Mouse (Mus musculus) Patski (cell line): ENCODE measurements around the gene Tspan5. TPM values are rescaled to one million over a fixed set of nuclear protein-coding genes. Genes with fewer than 3 reads are reported as not detected.

ENCODE experiments used
- ATAC-seq: fragments of 100-300 bp; one replicate; pipeline ENCODE4 v1.8.0; 2021
- CTCF ChIA-PET: fragments of 350-600 bp; sonication (Branson Sonifier 250); formaldehyde crosslinking; loops from one replicate; lab custom pipeline; 2022; ENCODE audit warnings: inconsistent platforms; lab: Charles Lee
- POLR2A ChIA-PET: fragments of 350-600 bp; sonication (Branson Sonifier 250); formaldehyde crosslinking; loops from one replicate; lab custom pipeline; 2022; ENCODE audit warnings: antibody characterized with exemption, inconsistent platforms; lab: Charles Lee
- DNase-seq: peaks from one replicate; pipeline ENCODE4 v3.0.0-alpha.2; 2011; ENCODE audit warnings: low read depth, low spot score
- H3K27me3 ChIP-seq: fragments of 371-371 bp; one replicate; pipeline ENCODE4 v1.5.1; 2021
- CTCF ChIP-seq: fragments of 100-300 bp; IDR thresholded peaks from one replicate; pipeline ENCODE4 v1.5.1; 2021
- in situ Hi-C: fragments of 300-500 bp; cut with MboI; formaldehyde crosslinking; loops from 3 replicates; pipeline ENCODE4 v1.11.1; 2018; ENCODE audit warnings: low pct_unique_long_range_greater_than_20kb, mixed read lengths
- polyA plus RNA-seq: library from polyadenylated mRNA; unstranded; gene quantifications from one replicate; pipeline ENCODE4 v1.2.3, GENCODE M21; 2021

The Tspan5 gene
- polyA plus RNA-seq, 1 experiment from 2014 or later: 62.0 TPM

DNA sequence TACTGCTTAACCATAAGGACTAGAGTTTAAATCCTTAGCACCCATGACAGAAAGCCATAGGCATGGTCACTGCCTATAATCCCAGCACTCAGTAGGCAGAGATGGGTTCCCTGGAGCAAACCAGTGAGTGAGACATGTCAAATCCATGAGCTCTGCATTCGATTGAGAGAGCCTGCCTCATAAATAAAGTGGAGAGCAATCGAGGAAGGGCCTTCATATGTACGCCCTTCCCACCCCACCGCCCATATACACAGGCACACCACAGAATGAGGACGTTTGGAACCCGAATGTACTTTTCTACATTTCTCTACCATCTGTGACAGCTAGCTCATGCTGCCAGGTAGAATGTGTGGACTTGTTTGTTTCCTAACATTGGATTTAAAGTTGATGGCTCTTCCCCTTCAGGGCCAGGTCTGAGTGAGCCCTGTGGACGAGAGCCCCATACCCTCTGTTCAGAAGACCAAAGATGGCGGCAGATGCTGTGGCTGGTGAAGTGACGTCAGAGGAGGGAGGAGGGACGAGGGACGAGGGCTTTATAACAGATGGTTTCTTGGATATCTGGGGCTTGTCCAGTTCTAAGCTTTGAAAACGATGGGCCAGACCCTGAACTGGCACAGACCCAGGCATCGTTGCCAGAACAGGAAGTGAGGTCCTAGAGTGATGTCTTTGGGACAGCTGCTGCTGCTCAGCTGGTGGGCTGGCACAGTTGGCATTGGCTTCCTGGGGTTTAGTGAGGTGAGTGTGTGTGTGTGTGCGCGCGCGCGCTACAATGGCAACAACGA is 42.1 kb downstream of the Tspan5 start:
- no peak for ATAC-seq
- no peak for DNase-seq
- ChIA-PET POLR2A (no interaction called here), CTCF (interaction anchor here (0.8 to 1.8 kb wide), 2 partner anchors 8 to 10 kb away, joined by 3 to 4 read pairs; no protein-coding TSS in a partner anchor)
- no peaks in the 10 kb centered on the region for H3K27me3 ChIP-seq
- TF ChIP-seq CTCF: no peak
- in situ Hi-C loops: no loop called here

DNA sequence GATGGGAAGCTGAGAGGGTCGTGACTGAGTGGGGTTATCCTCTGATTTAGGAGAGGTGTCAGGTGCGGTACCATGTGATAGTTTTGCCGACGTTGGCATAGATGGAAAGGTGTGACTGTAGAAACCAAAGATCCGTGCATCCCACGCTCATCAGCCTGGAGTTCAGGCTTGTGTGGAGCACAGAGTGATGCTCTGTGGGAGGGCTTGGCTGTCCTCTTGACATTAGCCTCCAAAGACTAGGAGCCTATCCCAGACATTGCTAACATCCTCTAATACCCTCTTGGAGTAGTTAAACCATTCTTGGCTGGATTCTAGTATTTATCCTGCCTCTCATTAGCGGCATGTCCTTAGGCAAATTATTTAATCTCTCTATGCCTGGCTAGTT is 42.6 kb downstream of the Tspan5 start:
- DNase-seq: no peak
- no peak for TF ChIP-seq CTCF
- ChIA-PET CTCF (no interaction called here), POLR2A (no interaction called here)
- no peaks in the 10 kb centered on the region for H3K27me3 ChIP-seq
- in situ Hi-C loops: no loop called here
- no peak for ATAC-seq

DNA sequence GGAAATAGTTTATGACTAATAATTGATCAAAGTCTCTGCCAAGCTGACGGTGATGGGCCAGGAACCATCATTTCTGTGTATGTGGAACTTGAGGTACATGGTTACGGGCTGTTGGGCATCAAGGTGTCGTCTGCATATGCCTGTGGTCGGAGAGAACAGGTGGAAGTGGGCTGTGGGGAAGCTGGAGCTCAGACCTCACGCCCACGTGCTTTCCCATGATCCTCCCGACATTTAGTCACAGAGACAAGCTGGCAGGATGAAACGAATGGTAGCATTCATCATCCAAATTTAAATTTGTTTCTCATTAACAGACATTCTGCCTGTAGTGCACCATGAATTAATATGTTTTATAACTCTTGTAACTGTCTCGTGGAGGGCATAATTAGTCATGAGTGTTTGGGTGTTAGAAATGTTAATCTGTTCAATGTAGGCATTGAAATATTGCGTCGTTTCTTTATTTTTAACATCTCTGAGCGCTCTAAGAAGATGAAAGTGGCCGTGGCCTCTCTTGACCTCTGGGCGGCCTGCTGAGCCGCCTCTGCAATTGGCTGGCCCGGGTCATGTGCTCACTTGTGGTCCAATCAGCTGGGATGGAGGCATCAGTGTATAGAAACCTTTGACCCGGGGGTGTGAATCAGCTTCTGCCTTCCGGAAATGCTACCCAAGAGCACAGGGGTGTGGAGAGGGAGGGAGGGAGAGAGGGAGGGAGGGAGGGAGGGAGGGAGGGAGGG is 45.9 kb downstream of the Tspan5 start:
- DNase-seq (no peak), ATAC-seq (no peak)
- no peaks in the 10 kb centered on the region for H3K27me3 ChIP-seq
- TF ChIP-seq CTCF: no peak
- ChIA-PET POLR2A (interaction anchor here (0.6 to 1.6 kb wide), 2 partner anchors 15 to 46 kb away, joined by 3 to 6 read pairs; partner anchors contain the start of gene Tspan5), CTCF (interaction anchor here (1.0 to 2.7 kb wide), 6 partner anchors 9 to 19 kb away, joined by 3 to 6 read pairs (median 4); no protein-coding TSS in a partner anchor)
- in situ Hi-C loops: no loop called here

DNA sequence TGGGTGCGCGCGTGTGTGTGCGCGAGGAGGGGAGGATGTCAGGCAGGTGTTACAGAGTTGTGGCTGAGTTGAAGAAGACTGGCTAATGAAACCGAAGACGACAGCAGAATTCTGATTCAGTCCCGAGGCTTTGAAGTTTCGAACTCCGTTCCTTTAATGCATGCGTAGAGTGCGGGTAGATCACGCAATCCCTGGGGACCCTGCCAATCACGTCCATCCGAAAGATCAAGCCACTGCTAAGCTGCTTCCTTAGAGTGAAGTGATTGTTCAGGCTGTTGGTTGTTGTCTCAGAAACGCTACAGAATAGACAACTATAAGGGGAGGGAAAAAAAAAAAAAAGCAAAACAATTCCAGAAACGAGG is 46.5 kb downstream of the Tspan5 start:
- CTCF ChIA-PET: interaction anchor here (1.1 to 2.7 kb wide), 2 partner anchors 9 to 13 kb away, joined by 3 to 6 read pairs; no protein-coding TSS in a partner anchor
- DNase-seq (no peak), ATAC-seq (no peak)
- in situ Hi-C loops: no loop called here
- no peaks in the 10 kb centered on the region for H3K27me3 ChIP-seq
- no peak for TF ChIP-seq CTCF
- POLR2A ChIA-PET: interaction anchor here (0.6 kb wide), 1 partner anchor 16 kb away, joined by 6 read pairs; no protein-coding TSS in a partner anchor

DNA sequence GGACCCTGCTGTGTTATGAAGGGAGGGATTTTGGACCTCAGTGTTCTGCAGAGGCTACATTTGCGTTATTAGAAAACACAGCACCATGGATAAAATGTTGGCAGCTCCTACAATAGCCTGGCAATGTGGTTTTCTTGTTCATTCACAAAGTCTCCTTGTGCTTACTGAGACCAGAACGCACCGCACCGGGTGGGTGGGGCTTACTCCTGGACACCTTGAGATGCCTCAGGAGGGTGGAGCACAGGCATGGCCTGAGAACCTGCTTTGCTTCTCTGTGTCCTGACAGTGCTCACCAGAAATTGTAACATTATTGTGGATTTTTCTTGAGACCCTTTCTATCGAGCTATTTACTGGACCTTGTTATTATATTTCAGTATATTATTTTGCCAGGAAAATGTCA is 47.3 kb downstream of the Tspan5 start:
- no peaks in the 10 kb centered on the region for H3K27me3 ChIP-seq
- DNase-seq (no peak), ATAC-seq (no peak)
- TF ChIP-seq CTCF: no peak
- POLR2A ChIA-PET: no interaction called here
- CTCF ChIA-PET: interaction anchor here (1.5 to 2.7 kb wide), 2 partner anchors 12 to 14 kb away, joined by 4 to 6 read pairs; no protein-coding TSS in a partner anchor
- in situ Hi-C loops: no loop called here

DNA sequence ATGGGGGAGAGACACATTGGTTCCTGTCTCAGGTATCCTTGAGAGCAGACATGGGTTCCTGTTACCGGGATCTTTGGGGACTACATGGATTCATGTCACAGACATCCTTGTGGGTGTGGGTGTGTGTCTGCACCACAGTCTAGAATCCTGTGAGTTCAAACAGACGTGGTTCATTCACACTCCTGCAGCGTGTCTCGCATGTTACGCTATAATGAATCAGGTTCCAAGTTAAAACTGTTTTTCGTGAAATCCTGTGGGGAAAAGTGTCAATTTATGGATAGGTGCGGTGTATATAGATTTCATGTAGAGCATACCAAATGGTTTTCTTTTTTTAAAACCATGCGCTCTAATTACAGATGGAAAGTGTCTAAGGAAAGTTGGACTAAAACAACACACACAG is 52.5 kb downstream of the Tspan5 start:
- ChIA-PET CTCF (no interaction called here), POLR2A (no interaction called here)
- H3K27me3 ChIP-seq: no peaks in the 10 kb centered on the region
- DNase-seq (no peak), ATAC-seq (no peak)
- in situ Hi-C loops: no loop called here
- TF ChIP-seq CTCF: no peak

DNA sequence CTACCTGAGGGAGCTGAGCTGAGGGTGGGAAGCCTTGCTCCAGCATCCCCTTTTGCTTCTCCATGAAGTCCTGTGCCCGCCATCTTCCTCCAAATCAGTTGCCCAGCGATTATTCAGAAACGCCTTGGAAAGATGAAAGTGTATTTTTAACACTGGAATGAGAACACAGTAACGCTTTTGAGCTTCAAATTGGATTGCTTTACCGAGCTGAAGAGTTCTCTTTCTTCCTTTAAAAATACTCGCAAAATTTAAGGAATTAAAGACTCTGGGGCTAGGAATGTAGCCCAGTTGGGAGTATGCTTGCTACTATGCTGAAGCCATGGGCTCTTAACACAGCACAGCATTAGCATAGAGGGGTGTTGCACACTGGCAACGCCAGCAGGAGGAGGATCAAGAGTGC is 54.0 kb downstream of the Tspan5 start:
- TF ChIP-seq CTCF: no peak
- H3K27me3 ChIP-seq: no peaks in the 10 kb centered on the region
- in situ Hi-C loops: no loop called here
- DNase-seq: no peak
- CTCF ChIA-PET: interaction anchor here (1.0 to 1.3 kb wide), 3 partner anchors 14 to 17 kb away, joined by 3 to 4 read pairs (median 3); no protein-coding TSS in a partner anchor
- ATAC-seq: no peak
- POLR2A ChIA-PET: interaction anchor here (0.6 kb wide), 1 partner anchor 10 kb away, joined by 3 read pairs; no protein-coding TSS in a partner anchor

DNA sequence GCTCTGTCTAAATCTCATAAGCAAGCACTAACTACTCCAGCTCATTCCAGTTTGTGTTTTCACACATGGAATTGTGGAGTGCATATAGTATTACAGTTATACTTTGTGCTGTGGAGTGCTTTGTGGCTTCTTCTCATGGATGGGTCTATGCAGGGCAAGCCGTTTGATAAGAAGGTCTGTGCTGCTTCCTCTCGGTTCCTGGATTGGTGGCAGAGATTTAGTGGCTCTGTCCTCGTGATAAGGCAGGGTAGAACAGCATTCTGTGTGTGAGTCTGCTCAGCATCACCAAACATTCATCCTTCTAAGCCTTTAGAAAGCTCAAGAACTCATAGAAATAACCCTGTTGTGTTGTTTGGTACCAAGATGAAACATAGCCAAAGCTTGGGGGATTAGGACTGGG is 54.6 kb downstream of the Tspan5 start:
- DNase-seq (no peak), ATAC-seq (no peak)
- CTCF ChIA-PET: interaction anchor here (1.0 to 1.4 kb wide), 4 partner anchors 9 to 28 kb away, joined by 3 to 5 read pairs (median 3); no protein-coding TSS in a partner anchor
- POLR2A ChIA-PET: no interaction called here
- in situ Hi-C loops: no loop called here
- no peak for TF ChIP-seq CTCF
- no peaks in the 10 kb centered on the region for H3K27me3 ChIP-seq

DNA sequence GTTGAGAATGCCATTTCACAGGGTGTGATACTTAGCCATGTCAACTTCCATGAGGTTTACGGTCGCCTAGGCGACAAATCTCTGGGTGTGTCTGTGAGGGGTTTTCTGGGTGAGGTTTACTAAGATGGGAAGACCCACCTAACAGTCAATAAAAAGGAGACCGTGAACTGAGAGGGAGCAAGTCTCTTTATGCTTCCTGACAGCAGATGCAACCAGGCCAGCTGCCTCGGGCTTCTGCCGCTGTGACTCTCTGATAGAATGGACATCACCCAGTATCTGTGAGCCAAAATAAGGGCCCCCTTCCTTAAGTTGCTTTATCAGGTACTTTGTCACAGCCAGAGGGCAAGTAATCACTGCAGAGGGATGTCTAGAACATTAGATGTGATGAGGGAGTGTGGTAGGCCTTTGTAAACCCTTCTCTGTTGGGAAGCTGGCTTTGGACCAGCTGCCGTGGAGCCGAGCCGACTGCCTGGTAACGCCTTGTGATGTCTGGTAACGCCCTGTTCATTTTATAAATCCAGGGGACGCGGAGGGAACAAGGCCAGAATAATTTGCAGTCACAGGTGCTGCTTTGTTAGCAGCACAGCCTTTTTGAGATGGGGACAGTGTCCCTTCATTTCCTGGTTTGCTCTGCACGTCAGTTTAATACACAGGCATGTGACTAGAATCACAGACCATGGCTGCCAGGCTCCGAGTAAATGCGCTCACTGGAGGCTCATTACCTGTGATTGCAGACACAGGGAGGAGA is 58.8 kb downstream of the Tspan5 start:
- ATAC-seq: no peak

DNA sequence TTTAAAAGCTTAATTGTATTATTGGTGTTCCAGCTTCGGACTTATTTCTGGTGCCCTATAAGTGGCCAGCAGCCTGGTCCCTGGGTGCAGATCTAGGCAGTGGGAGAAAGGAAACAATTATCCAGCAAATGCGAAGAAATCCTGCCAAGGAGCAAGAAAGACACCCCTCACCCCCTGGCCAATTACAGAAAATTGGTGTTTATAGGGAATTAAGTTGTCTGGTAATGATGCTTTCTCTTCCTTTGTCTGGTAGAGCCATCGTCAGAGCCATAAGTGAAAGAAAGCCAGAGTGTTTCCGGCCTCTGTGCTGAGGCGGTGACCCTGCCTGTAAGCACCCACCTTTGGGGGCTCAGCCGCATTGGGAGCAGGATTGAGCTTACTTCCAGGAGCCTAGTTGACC is 59.7 kb downstream of the Tspan5 start:
- POLR2A ChIA-PET: no interaction called here
- H3K27me3 ChIP-seq: no peaks in the 10 kb centered on the region
- in situ Hi-C loops: no loop called here
- TF ChIP-seq CTCF: no peak
- CTCF ChIA-PET: interaction anchor here (0.8 to 1.3 kb wide), 3 partner anchors 10 to 23 kb away, joined by 3 to 4 read pairs (median 3); no protein-coding TSS in a partner anchor
- ATAC-seq: no peak
- DNase-seq: no peak

More for the DNA sequence above, 58.8 kb downstream of the Tspan5 start:
- no peak for DNase-seq
- TF ChIP-seq CTCF: no peak
- in situ Hi-C loops: no loop called here
- H3K27me3 ChIP-seq: no peaks in the 10 kb centered on the region
- CTCF ChIA-PET: interaction anchor here (1.3 kb wide), 1 partner anchor 23 kb away, joined by 4 read pairs; no protein-coding TSS in a partner anchor
- POLR2A ChIA-PET: interaction anchor here (1.4 kb wide), 1 partner anchor 11 kb away, joined by 5 read pairs; no protein-coding TSS in a partner anchor
